Mouse (Mus musculus) skeletal muscle tissue, adult 2 months (tissue): ENCODE data around the gene Hoxd12.

Source experiments
- DNase-seq: peaks from one replicate; pipeline ENCODE4 v3.0.0-alpha.2; 2012; ENCODE audit warnings: low read depth, low spot score

Gene Hoxd12

DNA sequence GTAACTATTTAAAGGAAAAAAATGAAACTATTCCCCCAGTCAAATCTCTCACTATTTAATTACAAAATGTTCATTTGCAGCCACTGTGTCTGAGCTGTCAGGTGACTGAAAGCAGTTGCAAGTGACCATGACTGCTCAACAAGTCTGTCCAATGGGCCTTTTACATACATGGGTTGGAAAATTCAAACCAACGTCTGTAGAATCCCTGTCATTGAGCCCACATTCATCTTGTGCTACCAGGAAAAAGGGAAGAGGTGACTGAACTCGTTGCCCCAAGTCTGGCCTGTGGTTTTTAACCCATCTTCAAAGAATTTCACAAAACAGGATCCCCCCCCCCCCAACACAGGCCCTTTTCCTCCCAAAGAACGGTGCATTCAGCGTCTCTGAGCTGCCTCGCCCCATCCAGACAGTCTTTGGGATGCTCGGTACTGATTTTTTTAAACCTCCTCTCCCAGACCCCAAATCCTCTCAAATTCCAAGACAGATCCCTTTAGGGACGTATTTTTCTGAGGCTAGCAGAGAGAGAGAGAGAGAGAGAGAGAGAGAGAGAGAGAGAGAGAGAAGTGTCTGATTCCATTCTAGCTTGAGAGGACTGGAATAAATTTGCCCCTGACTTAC is 21.1 kb downstream of the Hoxd12 start:
- no peak for DNase-seq

DNA sequence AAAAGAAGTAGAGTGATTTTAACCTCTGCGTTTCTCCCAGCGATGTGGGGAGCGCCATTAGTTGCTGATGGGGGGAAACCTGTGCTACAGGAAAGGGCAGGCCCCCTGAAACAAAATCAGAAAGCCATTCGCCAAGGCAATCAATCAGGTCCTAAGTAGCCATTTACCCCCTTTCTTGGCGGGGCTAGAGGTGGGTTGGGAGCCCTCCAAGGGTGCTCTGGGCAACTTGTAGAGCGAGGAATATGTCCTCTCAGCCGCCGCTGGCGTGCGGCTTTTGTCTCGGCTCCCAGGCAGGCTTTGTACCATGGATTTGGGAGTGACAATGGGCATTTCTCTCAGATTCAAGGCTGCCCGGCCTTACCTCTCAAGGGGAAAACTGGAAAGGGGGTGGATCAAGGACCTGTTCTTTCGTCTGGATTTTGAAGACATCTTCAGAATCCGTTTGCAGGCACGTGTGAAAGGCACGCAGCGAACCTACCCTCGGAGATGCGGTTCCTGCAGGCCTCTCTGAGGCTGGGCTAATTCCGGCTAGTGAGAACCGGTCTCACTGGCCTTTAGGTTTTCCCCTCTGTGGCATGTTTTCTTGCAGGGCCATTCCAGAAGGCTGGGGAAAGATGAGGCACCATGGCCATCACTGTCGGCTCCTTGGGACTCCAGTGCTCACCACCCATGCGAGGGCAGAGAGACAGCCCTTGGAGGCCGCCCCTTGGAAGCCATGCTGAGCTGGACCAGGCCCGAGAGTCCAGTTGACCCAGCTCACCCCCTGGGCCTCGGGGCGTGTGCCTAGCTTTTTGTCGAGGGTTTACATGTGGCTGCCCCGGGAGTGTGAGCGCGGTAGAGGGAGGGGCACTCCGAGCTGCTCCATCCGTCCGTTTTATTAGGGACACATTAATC is 21.9 kb downstream of the Hoxd12 start:
- DNase-seq = no peak

DNA sequence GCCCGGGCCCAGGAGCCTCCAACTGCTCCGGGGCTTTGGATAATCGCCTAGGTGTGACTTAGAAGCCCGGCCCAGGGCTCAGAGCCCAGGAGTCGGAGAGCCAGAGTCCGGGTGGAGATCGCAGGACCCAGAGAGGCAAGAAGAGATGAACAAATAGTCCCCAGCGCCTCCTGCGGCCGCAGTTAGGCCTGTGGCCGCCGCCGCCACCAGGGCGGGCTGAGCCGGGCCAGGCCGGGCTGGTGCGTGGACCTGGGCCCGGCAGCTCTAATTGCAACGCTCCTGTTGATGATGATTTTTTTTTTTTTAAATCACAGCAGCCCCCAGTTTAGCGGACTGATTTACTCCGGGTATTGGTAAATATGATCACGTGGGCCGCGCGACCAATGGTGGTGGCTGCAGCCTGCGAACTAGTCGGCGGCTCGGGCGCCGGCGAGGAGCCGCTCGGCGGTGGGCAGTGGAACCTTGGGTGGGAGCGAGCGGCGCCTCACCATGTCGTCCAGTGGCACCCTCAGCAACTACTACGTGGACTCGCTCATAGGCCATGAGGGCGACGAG is 22.8 kb downstream of the Hoxd12 start, which contains the start of gene Hoxd9:
Gene Hoxd9 (plus strand): TSS at position 161 of the 555 bp plus-strand sequence.
- DNase-seq = peak; percentile 61

DNA sequence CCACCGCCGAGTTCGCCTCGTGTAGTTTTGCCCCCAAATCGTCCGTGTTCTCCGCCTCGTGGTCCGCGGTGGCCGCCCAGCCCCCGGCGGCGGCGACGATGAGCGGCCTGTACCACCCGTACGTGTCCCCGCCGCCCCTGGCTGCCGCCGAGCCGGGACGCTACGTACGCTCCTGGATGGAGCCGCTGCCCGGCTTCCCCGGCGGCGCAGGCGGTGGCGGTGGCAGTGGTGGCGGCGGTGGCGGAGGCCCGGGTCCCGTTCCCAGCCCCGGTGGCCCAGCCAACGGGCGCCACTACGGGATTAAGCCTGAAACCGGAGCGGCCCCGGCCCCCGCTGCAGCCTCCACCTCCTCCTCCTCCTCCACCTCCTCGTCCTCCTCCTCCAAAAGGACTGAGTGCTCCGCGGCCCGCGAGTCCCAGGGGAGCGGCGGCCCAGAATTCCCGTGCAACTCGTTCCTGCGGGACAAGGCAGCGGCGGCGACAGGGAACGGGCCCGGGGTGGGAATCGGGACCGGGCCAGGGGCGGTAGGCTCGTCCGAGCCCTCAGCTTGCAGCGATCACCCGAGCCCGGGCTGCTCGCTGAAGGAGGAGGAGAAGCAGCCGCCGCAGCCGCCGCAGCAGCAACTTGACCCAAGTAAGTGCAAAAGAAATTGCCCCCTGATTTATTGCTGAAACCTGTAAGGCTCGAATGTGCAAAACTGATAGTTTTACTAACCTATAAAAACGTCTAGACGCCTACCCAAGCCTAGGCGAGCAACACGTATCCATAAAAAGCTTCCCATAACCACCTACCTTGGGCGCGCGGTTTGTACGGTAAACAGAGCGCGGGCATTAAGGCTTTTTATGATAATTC is 23.6 kb downstream of the Hoxd12 start:
- DNase-seq = no peak

DNA sequence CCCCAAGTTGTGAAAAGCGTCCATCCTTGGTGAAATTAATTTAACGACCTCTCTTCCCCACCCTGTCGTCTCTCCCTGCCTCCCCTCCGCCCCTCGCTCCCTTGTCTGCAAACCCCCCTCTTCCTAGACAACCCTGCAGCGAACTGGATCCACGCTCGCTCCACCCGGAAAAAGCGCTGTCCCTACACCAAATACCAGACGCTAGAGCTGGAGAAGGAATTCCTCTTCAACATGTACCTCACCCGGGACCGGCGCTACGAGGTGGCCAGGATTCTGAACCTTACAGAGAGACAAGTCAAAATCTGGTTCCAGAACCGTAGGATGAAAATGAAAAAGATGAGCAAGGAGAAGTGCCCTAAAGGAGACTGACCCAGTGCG is 24.2 kb downstream of the Hoxd12 start:
- DNase-seq = no peak

DNA sequence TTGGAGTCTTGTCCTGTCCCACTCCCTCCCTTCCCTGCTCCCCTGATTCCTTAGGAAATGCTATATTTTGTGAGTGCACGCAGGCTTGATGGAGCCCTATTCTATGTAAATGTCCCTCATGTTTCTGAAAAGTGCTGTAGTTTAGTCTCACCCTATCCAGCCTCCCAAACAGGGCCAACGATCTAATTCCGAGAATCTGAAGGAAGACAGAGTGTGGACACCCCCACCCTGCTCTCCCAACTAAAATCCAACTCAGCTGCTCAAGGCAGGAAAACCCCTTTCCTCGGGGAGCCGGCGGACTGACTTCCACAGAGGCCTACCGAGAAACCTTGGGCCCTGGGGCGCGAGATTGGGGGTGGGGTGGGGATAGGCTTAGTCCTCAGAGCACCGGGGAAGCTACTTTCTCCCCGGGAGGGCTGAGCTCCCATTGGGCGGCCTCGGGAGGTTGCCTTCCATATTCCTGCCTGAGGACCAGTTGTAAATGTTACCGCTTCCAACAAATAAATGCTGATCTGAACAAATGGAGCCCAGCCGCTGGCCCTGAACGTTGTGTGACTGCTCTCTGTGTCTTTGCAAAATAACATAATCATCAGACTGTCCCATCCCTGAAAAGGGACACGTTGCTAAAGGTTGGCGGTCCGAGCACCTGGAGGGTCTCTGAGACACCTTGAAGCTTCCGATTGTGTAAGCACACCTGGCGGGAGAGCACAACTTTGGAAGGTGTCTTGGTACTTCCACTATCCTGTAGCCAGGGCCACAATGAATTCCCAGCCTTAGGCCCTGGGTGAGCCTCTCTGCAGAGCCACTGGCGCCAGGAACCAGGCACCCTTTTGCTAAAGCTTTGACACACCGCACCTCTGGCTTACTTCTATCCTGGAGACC is 25.1 kb downstream of the Hoxd12 start:
- no peak for DNase-seq

DNA sequence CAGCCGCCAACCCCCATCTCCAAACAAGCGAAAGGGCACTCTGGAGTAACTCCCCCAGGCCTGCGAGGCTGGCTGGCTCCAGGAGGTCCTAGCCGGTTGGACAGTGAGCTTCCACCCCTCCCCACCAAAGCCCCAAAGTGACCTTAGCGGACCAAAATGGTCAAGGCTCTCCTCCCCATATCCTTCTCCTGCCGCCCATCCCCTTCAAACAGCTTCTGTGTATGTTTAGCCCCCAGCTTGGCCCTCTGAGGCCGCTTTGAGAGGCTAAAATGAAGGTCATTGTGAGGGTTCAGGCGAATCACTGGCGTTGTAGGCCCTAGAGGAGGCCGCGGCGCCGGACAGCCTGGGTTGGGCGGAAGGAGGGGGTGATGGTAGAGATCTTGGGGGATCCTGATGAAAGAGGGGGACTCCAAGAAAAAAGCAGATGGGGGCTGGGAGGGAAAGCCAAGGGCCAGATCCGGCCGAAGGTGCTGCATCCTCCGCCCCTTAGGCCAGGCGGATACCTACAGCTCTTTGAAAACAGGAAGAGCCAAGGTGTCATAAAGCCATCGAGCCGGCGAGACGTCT is 25.8 kb downstream of the Hoxd12 start:
- no peak for DNase-seq

DNA sequence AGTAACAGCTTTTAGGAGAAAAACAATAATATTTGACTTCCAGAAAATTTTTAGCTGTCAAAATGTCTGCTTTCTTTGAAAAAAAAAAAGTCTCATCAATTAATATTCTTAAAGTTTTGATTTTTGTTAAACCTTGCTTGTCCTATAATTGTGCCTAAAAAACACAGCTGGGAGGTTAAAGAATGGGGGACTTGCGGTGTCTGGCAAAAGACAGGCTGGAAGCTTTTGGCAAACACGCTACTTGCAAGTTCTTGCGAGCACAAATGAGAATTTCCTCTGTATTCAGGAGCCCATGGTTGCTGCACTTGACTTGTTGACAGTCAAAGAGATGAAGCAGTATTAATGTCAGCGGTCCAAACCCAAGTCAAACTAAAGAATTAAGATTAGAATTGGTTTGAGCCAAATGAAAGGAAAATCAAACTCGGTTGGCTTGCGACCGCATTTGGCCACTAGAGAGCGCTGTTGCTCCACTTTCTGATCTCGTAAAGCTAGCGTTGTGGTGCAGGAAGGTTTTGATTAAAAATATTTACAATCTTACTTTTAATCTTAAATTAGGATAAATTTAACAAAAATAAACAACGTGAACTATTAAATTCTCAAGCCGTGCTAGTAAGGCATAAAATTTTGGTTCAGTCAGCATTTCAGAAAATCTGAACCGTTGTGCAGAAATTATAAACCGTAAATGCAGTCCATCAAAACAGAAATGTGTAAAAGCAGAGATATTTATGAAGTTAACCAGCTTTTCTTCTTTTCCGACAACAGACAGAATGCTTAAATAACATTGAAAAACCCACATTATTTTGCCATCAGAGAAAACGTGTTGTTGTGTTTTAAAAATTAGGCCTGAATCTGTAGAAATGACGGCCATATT is 27.4 kb downstream of the Hoxd12 start:
- DNase-seq = no peak

DNA sequence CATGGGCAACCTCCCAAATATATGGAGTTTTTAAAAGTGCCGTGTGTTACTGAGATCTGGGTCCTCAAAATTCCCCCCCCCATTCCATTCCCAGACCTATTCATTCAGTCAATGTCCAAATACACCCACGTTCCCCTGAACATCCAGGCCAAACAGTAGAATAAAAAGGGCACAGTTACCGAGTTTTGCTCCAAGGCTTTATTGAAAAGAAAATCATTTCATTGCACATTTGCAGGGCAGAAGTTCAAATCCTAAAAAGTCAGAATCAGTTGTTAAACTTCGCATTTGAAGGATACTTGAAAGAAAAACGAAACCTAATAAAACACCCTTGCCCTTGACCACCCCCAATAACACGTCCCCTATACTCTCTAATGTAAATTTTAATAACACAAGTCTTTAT is 28.0 kb downstream of the Hoxd12 start:
- no peak for DNase-seq

DNA sequence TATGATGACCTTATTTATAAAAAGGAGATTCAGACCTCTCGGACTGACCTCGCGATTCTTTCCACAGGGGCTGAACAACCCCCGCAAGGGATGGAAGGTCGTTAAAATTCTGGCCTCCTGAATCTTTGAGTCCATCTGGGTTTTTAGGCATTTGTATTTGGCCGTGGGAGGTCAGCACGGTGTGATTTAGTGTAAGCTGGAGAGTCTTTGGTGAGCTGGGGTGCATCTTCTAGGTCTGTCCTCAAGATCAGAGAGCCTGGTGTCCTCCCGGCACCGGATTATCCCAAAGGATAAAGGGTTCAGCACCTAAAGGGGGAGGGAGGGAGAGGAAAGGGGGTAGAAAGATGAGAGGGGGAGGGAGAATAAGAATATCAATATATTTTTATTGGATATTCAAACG is 28.5 kb downstream of the Hoxd12 start:
- DNase-seq = no peak

DNA sequence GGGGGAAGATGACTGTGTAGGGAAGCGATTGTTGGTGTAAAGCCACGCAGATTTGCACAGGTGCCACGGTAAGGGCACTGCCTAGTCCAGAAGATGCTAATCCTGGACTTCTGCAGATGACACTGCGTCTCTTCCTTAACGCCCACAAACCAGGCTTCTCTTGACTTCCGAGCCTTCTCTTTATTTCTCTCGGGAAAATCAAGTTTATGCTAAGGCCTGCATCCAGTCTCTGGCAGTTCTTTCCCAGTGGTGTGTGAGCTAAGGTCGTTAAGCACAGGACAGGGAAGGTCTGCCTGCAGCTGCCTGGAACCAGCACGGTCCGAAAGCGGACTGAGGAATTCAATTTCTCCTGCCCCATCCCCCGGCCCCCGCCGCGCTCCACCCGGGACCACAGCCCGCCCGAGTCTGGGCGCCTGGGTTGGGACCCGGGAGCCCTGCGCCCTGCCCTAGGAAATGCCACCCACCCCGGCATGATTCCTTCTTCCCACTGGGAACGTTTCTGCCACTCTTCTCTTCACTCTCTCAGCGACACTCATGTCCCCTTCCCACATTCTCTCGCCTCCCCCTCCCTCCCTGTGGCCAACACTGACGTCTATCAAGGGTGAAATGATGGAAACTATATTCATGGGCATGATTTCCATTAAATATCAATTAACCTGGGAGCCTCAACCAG is 29.0 kb downstream of the Hoxd12 start:
- DNase-seq = no peak

DNA sequence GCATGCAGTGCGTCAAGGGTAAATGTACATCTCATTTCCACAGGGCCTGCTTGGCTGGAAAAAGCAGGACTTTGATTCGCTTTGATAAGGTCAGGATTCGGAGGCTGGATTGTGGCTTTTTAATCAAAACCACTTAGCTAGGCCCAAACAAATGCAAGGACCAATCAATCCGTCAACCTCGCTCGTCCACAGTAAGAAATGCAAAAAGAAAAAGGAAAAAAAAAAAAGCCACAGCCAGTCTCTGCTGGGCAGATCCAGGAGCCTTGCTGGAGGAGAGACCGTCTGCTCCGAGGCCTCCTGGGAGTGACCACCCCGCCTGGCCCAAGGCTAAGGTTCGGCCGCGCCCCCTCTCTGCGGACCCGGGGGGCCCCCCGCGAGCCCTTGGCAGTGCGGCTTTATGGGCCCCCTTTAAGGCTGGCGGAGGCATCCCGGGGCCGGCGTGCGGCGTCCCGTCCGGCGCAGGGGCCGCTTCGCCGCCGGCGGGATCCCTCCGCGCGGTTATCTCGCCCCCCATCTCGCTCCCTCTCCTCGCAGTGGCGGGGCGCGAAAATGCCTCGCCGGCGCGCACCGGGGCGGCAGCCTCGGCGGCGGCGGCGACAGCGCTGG is 29.7 kb downstream of the Hoxd12 start, which contains the start of gene Hoxd8:
Gene Hoxd8 (plus strand): TSS at position 223 of the 606 bp plus-strand sequence.
- peak; percentile 53 for DNase-seq

DNA sequence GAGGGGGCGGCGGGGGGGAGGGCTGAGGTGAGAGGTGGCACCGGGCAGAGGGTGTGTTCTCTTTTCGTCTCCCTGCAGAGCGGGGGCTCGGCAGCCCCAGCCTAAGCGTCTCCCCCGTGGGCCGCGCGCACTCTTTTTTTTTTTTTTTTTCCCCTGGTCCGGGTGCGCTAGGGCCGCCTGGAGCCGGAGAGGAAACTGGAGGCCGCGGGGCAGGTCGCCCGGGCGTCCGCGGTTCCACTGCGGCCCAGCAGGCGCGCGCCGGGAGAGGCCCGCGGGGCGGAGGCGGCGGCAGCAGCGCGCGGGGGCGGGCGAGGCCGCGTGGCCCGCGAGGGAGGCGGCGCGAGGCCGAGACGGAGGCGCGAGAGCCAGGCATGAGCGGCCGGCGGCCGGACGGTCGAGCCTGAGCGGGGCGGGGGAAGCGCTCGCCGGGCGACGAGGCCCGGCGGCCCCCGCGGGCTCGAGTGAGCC is 30.2 kb downstream of the Hoxd12 start:
- DNase-seq = no peak

DNA sequence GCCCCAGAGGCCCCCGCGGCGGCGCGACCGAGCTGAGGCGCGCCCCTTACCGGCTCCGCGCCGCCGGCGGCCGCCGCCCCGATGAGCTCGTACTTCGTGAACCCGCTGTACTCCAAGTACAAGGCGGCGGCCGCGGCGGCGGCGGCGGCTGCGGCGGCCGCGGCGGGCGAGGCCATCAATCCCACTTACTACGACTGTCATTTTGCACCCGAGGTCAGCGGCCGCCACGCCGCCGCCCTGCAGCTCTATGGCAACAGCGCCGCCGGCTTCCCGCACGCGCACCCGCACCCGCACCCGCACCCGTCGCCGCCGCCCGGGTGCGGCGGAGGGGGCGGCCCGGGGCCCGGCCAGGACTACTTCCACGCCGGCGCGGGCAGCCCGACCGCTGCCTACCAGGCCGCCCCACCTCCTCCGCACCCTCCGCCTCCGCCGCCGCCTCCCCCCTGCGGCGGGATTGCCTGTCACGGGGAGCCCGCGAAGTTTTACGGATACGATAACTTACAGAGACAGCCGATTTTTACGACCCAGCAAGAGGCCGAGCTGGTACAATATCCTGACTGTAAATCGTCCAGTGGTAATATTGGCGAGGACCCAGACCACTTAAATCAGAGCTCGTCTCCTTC is 30.8 kb downstream of the Hoxd12 start:
- no peak for DNase-seq

DNA sequence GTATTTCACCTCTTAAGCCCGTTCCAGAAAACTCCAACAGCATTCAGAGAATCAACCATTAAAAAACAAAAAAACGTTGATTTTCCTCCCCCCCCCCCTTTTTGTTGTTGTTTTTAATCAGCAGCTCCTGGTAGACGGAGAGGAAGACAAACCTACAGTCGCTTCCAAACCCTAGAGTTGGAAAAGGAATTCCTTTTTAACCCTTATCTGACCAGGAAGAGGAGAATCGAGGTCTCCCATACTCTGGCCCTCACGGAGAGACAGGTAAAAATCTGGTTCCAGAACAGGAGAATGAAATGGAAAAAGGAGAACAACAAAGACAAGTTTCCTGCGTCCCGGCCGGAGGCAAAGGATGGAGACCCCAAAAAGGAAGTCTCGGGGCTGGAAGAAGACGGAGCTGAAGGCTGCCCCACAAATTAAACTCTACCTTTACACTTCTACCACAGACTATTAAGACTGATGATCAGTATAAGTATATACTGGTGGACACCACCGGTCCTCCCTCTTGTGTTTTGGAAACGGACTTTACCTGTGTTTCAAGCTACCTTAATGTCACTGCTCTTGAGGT is 31.7 kb downstream of the Hoxd12 start:
- no peak for DNase-seq

DNA sequence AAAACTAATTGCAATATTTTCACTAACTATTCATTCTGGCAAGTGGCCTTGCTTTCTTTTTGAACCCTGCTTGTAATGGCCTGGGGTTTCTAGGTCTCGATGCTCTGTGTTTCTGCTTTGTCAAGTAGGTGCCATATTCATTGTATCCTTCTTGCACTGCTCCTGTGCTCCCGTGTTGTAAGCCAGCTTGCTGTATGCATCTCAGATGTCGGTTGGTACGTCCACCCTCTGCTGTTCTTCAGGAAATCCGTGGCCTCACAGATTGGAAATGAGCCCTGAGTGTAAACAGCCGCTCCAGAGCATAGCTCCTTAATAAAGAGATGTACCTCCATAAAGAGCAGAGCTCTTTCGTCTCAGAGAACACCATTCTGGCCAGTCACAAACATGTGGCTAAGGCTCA is 32.8 kb downstream of the Hoxd12 start:
- DNase-seq = no peak

DNA sequence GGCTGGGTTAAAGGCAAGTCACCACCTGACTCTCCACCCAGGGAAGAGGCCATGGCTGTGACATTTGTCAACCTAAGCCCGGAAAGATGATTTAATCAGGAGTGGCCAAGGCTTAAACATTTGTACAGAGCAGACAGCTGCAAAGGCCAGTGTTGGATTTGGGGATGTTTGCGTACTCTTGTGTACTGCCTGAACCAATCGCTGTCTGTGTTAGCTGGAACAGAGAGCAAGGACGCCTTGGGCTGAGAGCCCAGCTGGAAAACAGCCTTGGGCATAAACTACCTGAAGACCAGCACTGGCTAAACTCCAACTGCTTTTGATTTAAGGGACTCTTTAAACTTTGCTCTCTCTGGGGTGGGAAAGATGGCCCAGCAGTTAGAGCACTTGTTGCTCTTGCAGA is 33.9 kb downstream of the Hoxd12 start:
- no peak for DNase-seq
